Mouse (Mus musculus) bone marrow, adult 2 months (tissue): Measurements from ENCODE around the gene H2-T3.

ENCODE experiments used
- CTCF ChIP-seq: fragments of 200-500 bp; IDR thresholded peaks from 2 replicates; pipeline ENCODE4 v1.5.1; 2011; ENCODE audit warnings: low read length, control low read depth; ENCODE audit not compliant: control insufficient read depth, insufficient read depth
- POLR2A ChIP-seq: fragments of 200-500 bp; IDR thresholded peaks from 2 replicates; pipeline ENCODE4 v1.6.1; 2011; ENCODE audit warnings: low read depth, mild to moderate bottlenecking, control low read depth, low read length, borderline replicate concordance; ENCODE audit not compliant: control insufficient read depth

DNA sequence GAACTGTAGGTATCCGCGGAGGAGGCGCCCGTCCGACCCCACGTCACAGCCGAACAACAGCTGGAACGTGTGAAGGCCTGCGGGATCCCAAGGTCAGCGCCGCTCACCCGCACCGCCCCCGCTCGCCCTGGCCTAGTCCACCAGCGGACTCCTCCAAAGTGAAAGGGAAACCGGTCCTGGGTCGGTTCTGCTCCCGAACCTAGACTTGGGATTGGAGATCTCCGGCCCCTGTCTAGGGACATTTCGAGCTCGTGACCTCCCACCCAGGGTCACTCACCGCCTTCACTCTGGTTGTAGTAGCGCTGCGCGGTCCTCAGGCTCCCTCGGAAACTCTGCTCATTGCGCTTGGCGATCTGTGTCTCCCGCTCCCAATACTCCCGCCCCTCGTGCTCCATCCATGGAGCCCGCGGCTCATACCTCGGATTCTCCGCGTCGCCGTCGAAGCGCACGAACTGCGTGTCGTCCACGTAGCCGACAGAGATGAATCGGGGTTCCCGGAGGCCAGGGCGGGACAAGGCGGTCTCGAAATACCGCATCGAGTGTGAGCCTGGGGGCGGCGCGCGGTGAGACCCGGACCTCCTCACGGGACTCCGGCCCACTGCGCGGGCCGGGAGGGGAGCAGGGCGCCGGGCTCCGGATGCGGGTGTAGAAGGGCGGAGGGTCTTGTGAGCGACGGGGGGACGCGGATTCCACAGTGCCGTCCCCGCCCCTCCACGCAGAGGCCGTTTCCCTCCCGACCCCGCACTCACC lies 44.8 kb downstream of the H2-T3 start:
- TF ChIP-seq CTCF, result no peak
- no peak for TF ChIP-seq POLR2A
